Mouse (Mus musculus) CH12.LX (cell line): ENCODE measurements around the gene Ythdf2. TPM values are rescaled to one million over a fixed set of nuclear protein-coding genes. Genes with fewer than 3 reads are reported as not detected.

ENCODE experiments used
- DNase-seq: peaks from one replicate; pipeline ENCODE4 v3.0.0-alpha.2; 2013; ENCODE audit errors: extremely low read depth
- H3K27ac ChIP-seq: 2 replicates; pipeline ENCODE4 v1.5.1; 2012; ENCODE audit warnings: low read depth, mild to moderate bottlenecking, control low read depth, moderate library complexity; ENCODE audit not compliant: insufficient read depth
- H3K27me3 ChIP-seq: replicated peaks from 2 replicates; pipeline ENCODE3; 2012; ENCODE audit warnings: inconsistent platforms
- H3K36me3 ChIP-seq, 2 experiments: replicated peaks in 1 of 2; 2 replicates each; pipeline versions ENCODE3 to v1.6.1; 2012; ENCODE audit warnings: inconsistent platforms in 1 of 2, low read length in 1 of 2, mild to moderate bottlenecking in 1 of 2, mixed read lengths in 1 of 2, moderate library complexity in 1 of 2; ENCODE audit not compliant: control insufficient read depth in 1 of 2, insufficient read depth in 1 of 2
- H3K4me1 ChIP-seq, 2 experiments: 2 replicates each; pipeline ENCODE4 v1.6.1; 2012; ENCODE audit warnings: inconsistent platforms in 1 of 2, moderate library complexity in 1 of 2; ENCODE audit not compliant: insufficient read depth in 2 of 2, control insufficient read depth in 1 of 2
- H3K4me2 ChIP-seq: 2 replicates; pipeline ENCODE4 v1.6.1; 2012; ENCODE audit warnings: low read depth, mild to moderate bottlenecking, control low read depth; ENCODE audit not compliant: poor library complexity, insufficient read depth, severe bottlenecking
- H3K4me3 ChIP-seq, 3 experiments: fragments of 150-350 bp in 1 of 3; sonication (generic) in 1 of 3; replicated peaks in 1 of 3; 2 replicates each; pipeline versions ENCODE3 to v1.5.1; 2011 to 2012; ENCODE audit warnings: low read depth in 2 of 3, low read length in 2 of 3, mild to moderate bottlenecking in 2 of 3, moderate library complexity in 2 of 3, control low read depth in 1 of 3, improper control_type of control experiment in 1 of 3, inconsistent platforms in 1 of 3, mixed read lengths in 1 of 3; ENCODE audit not compliant: poor library complexity in 1 of 3
- H3K79me2 ChIP-seq: replicated peaks from 2 replicates; pipeline ENCODE4 v1.6.1; 2012; ENCODE audit warnings: mild to moderate bottlenecking, moderate library complexity; ENCODE audit not compliant: control insufficient read depth, poor library complexity, insufficient read depth, severe bottlenecking; ENCODE audit errors: extremely low read depth
- H3K9ac ChIP-seq: 2 replicates; pipeline ENCODE4 v1.6.1; 2012; ENCODE audit warnings: low read depth, mild to moderate bottlenecking, control low read depth, moderate library complexity; ENCODE audit not compliant: insufficient read depth
- H3K9me3 ChIP-seq: replicated peaks from 2 replicates; pipeline ENCODE3; 2012; ENCODE audit warnings: low read length, inconsistent platforms, mixed read lengths
- CHD1 ChIP-seq: IDR thresholded peaks from 2 replicates; pipeline ENCODE4 v1.6.1; 2012; ENCODE audit warnings: low read depth, low read length, improper control_type of control experiment, inconsistent platforms
- CHD2 ChIP-seq: IDR thresholded peaks from 2 replicates; pipeline ENCODE4 v1.6.1; 2011; ENCODE audit warnings: low read length, improper control_type of control experiment
- CTCF ChIP-seq, 2 experiments: IDR thresholded peaks in 1 of 2; conservative IDR thresholded peaks in 1 of 2; 2 replicates each; pipeline ENCODE4 v1.5.1; 2011 to 2012; ENCODE audit warnings: low read depth in 2 of 2, low read length in 2 of 2, improper control_type of control experiment in 1 of 2, inconsistent platforms in 1 of 2, mild to moderate bottlenecking in 1 of 2, moderate library complexity in 1 of 2
- E2F4 ChIP-seq: IDR thresholded peaks from 2 replicates; pipeline ENCODE4 v1.6.1; 2011; ENCODE audit warnings: low read depth, low read length, improper control_type of control experiment; ENCODE audit not compliant: insufficient replicate concordance
- ETS1 ChIP-seq: conservative IDR thresholded peaks from 2 replicates; pipeline ENCODE4 v1.6.1; 2012; ENCODE audit warnings: low read depth, mild to moderate bottlenecking, inconsistent platforms, low read length, improper control_type of control experiment, moderate library complexity
- GABPA ChIP-seq: IDR thresholded peaks from 2 replicates; pipeline ENCODE4 v1.6.1; 2012; ENCODE audit warnings: low read depth, low read length, improper control_type of control experiment, inconsistent platforms; ENCODE audit not compliant: insufficient replicate concordance
- HCFC1 ChIP-seq: IDR thresholded peaks from 2 replicates; pipeline ENCODE4 v1.6.1; 2012; ENCODE audit warnings: low read depth, mild to moderate bottlenecking, inconsistent platforms, low read length, improper control_type of control experiment
- IRF4 ChIP-seq: IDR thresholded peaks from 2 replicates; pipeline ENCODE4 v1.6.1; 2014; ENCODE audit warnings: low read depth, mild to moderate bottlenecking, inconsistent platforms, low read length, improper control_type of control experiment
- JUND ChIP-seq: conservative IDR thresholded peaks from 2 replicates; pipeline ENCODE4 v1.6.1; 2011; ENCODE audit warnings: low read depth, low read length, improper control_type of control experiment
- KAT2A ChIP-seq: IDR thresholded peaks from 2 replicates; pipeline ENCODE4 v1.6.1; 2012; ENCODE audit warnings: low read length, improper control_type of control experiment, inconsistent platforms; ENCODE audit not compliant: insufficient replicate concordance
- MAFK ChIP-seq: IDR thresholded peaks from 2 replicates; pipeline ENCODE4 v1.6.1; 2011; ENCODE audit warnings: low read length, improper control_type of control experiment; ENCODE audit not compliant: insufficient replicate concordance
- MAX ChIP-seq: IDR thresholded peaks from 2 replicates; pipeline ENCODE4 v1.6.1; 2011; ENCODE audit warnings: low read length, improper control_type of control experiment
- MAZ ChIP-seq: IDR thresholded peaks from 2 replicates; pipeline ENCODE4 v1.6.1; 2012; ENCODE audit warnings: low read depth, mild to moderate bottlenecking, inconsistent platforms, low read length, improper control_type of control experiment, moderate library complexity
- MEF2A ChIP-seq: IDR thresholded peaks from 2 replicates; pipeline ENCODE4 v1.6.1; 2014; ENCODE audit warnings: low read depth, mild to moderate bottlenecking, inconsistent platforms, low read length, improper control_type of control experiment, borderline replicate concordance
- NRF1 ChIP-seq: IDR thresholded peaks from 2 replicates; pipeline ENCODE4 v1.6.1; 2014; ENCODE audit warnings: low read depth, mild to moderate bottlenecking, inconsistent platforms, low read length, improper control_type of control experiment, moderate library complexity
- PAX5 ChIP-seq: IDR thresholded peaks from 2 replicates; pipeline ENCODE4 v1.6.1; 2012; ENCODE audit warnings: low read length, inconsistent platforms, mixed read lengths
- RAD21 ChIP-seq: IDR thresholded peaks from 2 replicates; pipeline ENCODE4 v1.6.1; 2011; ENCODE audit warnings: low read depth, mild to moderate bottlenecking, low read length, improper control_type of control experiment, moderate library complexity
- SMC3 ChIP-seq: IDR thresholded peaks from 2 replicates; pipeline ENCODE4 v1.6.1; 2011; ENCODE audit warnings: low read depth, low read length, improper control_type of control experiment
- TBP ChIP-seq: conservative IDR thresholded peaks from 2 replicates; pipeline ENCODE4 v1.6.1; 2011; ENCODE audit warnings: low read depth, low read length, improper control_type of control experiment
- TCF12 ChIP-seq: IDR thresholded peaks from 2 replicates; pipeline ENCODE4 v1.6.1; 2014; ENCODE audit warnings: low read depth, mild to moderate bottlenecking, inconsistent platforms, low read length, improper control_type of control experiment
- UBTF ChIP-seq: IDR thresholded peaks from 2 replicates; pipeline ENCODE4 v1.6.1; 2012; ENCODE audit warnings: low read depth, mild to moderate bottlenecking, inconsistent platforms, low read length, improper control_type of control experiment, moderate library complexity
- USF1 ChIP-seq: IDR thresholded peaks from 2 replicates; pipeline ENCODE4 v1.6.1; 2014; ENCODE audit warnings: low read depth, mild to moderate bottlenecking, inconsistent platforms, low read length, improper control_type of control experiment
- USF2 ChIP-seq: conservative IDR thresholded peaks from 2 replicates; pipeline ENCODE4 v1.6.1; 2011; ENCODE audit warnings: low read depth, low read length, improper control_type of control experiment
- ZC3H11A ChIP-seq: IDR thresholded peaks from 2 replicates; pipeline ENCODE4 v1.6.1; 2012; ENCODE audit warnings: low read depth, mild to moderate bottlenecking, inconsistent platforms, low read length, improper control_type of control experiment
- ZNF384 ChIP-seq: IDR thresholded peaks from 2 replicates; pipeline ENCODE4 v1.6.1; 2012; ENCODE audit warnings: low read depth, low read length, improper control_type of control experiment, inconsistent platforms
- dilution Hi-C: fragments of 300-500 bp; cut with MboI; formaldehyde crosslinking; loops from 2 replicates; pipeline ENCODE4 v1.14.3; 2020; ENCODE audit warnings: low sequenced_read_pairs; ENCODE audit not compliant: extremely low pct_unique_long_range_greater_than_20kb, extremely low pct_ligation_motif_present
- in situ Hi-C: fragments of 300-500 bp; cut with MboI; formaldehyde crosslinking; loops from 3 replicates; pipeline ENCODE4 v1.14.3; 2019; ENCODE audit warnings: low sequenced_read_pairs, low pct_ligation_motif_present, low pct_unique_long_range_greater_than_20kb, mixed read lengths
- polyA plus RNA-seq: library from polyadenylated mRNA; unstranded; fragments of >175 nt; gene quantifications from 2 replicates; pipeline ENCODE4 v1.2.1, GENCODE M21; 2012; ENCODE audit warnings: low read depth; ENCODE audit not compliant: insufficient read length
- total RNA-seq, 2 experiments: library from RNA; depleted of rRNA; stranded (reverse); fragments of 300-350 nt in 1 of 2; fragments of >200 nt in 1 of 2; gene quantifications; 2 replicates each; pipeline ENCODE4 v1.2.3; 2012 to 2014

Ythdf2 gene
- total and polyA plus RNA-seq, 3 experiments: 51.6 to 78.3 (median 56.5) TPM

GRCm38 (mm10) chr4:132165691-132166090 is 46.4 kb downstream of the Ythdf2 start:
- H3K27me3 ChIP-seq: no peaks in the 10 kb centered on the region
- no peak overlapping the region for H3K27ac ChIP-seq
- DNase-seq: no peak
- H3K4me1 ChIP-seq: peaks cover 0 to 4% of the 10 kb centered on the region in 2 experiments; a peak in 2 of 4 replicates
- dilution Hi-C loops: no loop called here
- H3K9ac ChIP-seq: no peak overlapping the region
- no peak overlapping the region for H3K4me2 ChIP-seq
- H3K36me3 ChIP-seq: no peaks in the 10 kb centered on the region
- no peak for TF ChIP-seq UBTF
- TF ChIP-seq NRF1: no peak
- no peak for TF ChIP-seq JUND
- TF ChIP-seq TCF12: no peak
- no peak for TF ChIP-seq CHD2
- TF ChIP-seq GABPA: no peak
- TF ChIP-seq MEF2A: no peak
- no peak for TF ChIP-seq USF2
- TF ChIP-seq KAT2A: no peak
- no peak for TF ChIP-seq CTCF (conservative IDR thresholded peaks at IDR 0.05 in 1 of 2, IDR thresholded peaks at IDR 0.05 in 1 of 2; ENCODE audit: low read depth in 2 of 2, low read length in 2 of 2)
- TF ChIP-seq RAD21: no peak
- no peak for TF ChIP-seq USF1
- no peak for TF ChIP-seq PAX5
- no peak for TF ChIP-seq MAZ
- no peak for TF ChIP-seq HCFC1
- TF ChIP-seq, all 38 proteins: peak for 0
- H3K4me3 ChIP-seq: no peak overlapping the region
- no peaks in the 10 kb centered on the region for H3K79me2 ChIP-seq
- H3K9me3 ChIP-seq: peaks cover 4% of the 10 kb centered on the region
- in situ Hi-C loops: no loop called here

- DNase-seq: no peak
- no peak overlapping the region for H3K27ac ChIP-seq
- H3K9ac ChIP-seq: no peak overlapping the region
- dilution Hi-C loops: no loop called here
- H3K4me1 ChIP-seq: peaks cover 0 to 7% of the 10 kb centered on the region in 2 experiments; a peak in 1 of 4 replicates
- TF ChIP-seq ZC3H11A: no peak
- no peak for TF ChIP-seq ZNF384
- no peak for TF ChIP-seq CHD1
- no peak for TF ChIP-seq MAZ
- no peak for TF ChIP-seq IRF4
- no peak for TF ChIP-seq JUND
- no peak for TF ChIP-seq MAX
- TF ChIP-seq SMC3: no peak
- TF ChIP-seq TBP: no peak
- no peak for TF ChIP-seq ETS1
- TF ChIP-seq MAFK: no peak
- no peak for TF ChIP-seq TCF12
- no peak for TF ChIP-seq RAD21
- no peak for TF ChIP-seq E2F4
- TF ChIP-seq CHD2: no peak
- no peaks in the 10 kb centered on the region for H3K9me3 ChIP-seq
- H3K27me3 ChIP-seq: peaks cover 2% of the 10 kb centered on the region
- no peak overlapping the region for H3K4me2 ChIP-seq
- no peaks in the 10 kb centered on the region for H3K79me2 ChIP-seq
- no peaks in the 10 kb centered on the region for H3K36me3 ChIP-seq
- in situ Hi-C loops: no loop called here
- no peak overlapping the region for H3K4me3 ChIP-seq
Observed at GRCm38 (mm10) chr4:132156941-132157622, 55.0 kb downstream of the Ythdf2 start.
